Mouse (Mus musculus) CH12.LX (cell line): ENCODE results near the gene Man1b1. TPM values are rescaled to one million over a fixed set of nuclear protein-coding genes. Genes with fewer than 3 reads are reported as not detected.

Experiments
- DNase-seq: peaks from one replicate; pipeline ENCODE4 v3.0.0-alpha.2; 2013; ENCODE audit errors: extremely low read depth
- H3K27ac ChIP-seq: 2 replicates; pipeline ENCODE4 v1.5.1; 2012; ENCODE audit warnings: low read depth, mild to moderate bottlenecking, control low read depth, moderate library complexity; ENCODE audit not compliant: insufficient read depth
- H3K27me3 ChIP-seq: replicated peaks from 2 replicates; pipeline ENCODE3; 2012; ENCODE audit warnings: inconsistent platforms
- H3K36me3 ChIP-seq, 2 experiments: replicated peaks in 1 of 2; 2 replicates each; pipeline versions ENCODE3 to v1.6.1; 2012; ENCODE audit warnings: inconsistent platforms in 1 of 2, low read length in 1 of 2, mild to moderate bottlenecking in 1 of 2, mixed read lengths in 1 of 2, moderate library complexity in 1 of 2; ENCODE audit not compliant: control insufficient read depth in 1 of 2, insufficient read depth in 1 of 2
- H3K4me1 ChIP-seq, 2 experiments: 2 replicates each; pipeline ENCODE4 v1.6.1; 2012; ENCODE audit warnings: inconsistent platforms in 1 of 2, moderate library complexity in 1 of 2; ENCODE audit not compliant: insufficient read depth in 2 of 2, control insufficient read depth in 1 of 2
- H3K4me2 ChIP-seq: 2 replicates; pipeline ENCODE4 v1.6.1; 2012; ENCODE audit warnings: low read depth, mild to moderate bottlenecking, control low read depth; ENCODE audit not compliant: poor library complexity, insufficient read depth, severe bottlenecking
- H3K4me3 ChIP-seq, 3 experiments: fragments of 150-350 bp in 1 of 3; sonication (generic) in 1 of 3; replicated peaks in 1 of 3; 2 replicates each; pipeline versions ENCODE3 to v1.5.1; 2011 to 2012; ENCODE audit warnings: low read depth in 2 of 3, low read length in 2 of 3, mild to moderate bottlenecking in 2 of 3, moderate library complexity in 2 of 3, control low read depth in 1 of 3, improper control_type of control experiment in 1 of 3, inconsistent platforms in 1 of 3, mixed read lengths in 1 of 3; ENCODE audit not compliant: poor library complexity in 1 of 3
- H3K79me2 ChIP-seq: replicated peaks from 2 replicates; pipeline ENCODE4 v1.6.1; 2012; ENCODE audit warnings: mild to moderate bottlenecking, moderate library complexity; ENCODE audit not compliant: control insufficient read depth, poor library complexity, insufficient read depth, severe bottlenecking; ENCODE audit errors: extremely low read depth
- H3K9ac ChIP-seq: 2 replicates; pipeline ENCODE4 v1.6.1; 2012; ENCODE audit warnings: low read depth, mild to moderate bottlenecking, control low read depth, moderate library complexity; ENCODE audit not compliant: insufficient read depth
- H3K9me3 ChIP-seq: replicated peaks from 2 replicates; pipeline ENCODE3; 2012; ENCODE audit warnings: low read length, inconsistent platforms, mixed read lengths
- BHLHE40 ChIP-seq: IDR thresholded peaks from 2 replicates; pipeline ENCODE4 v1.6.1; 2011; ENCODE audit warnings: mild to moderate bottlenecking, low read depth, low read length, improper control_type of control experiment
- CTCF ChIP-seq, 2 experiments: IDR thresholded peaks in 1 of 2; conservative IDR thresholded peaks in 1 of 2; 2 replicates each; pipeline ENCODE4 v1.5.1; 2011 to 2012; ENCODE audit warnings: low read depth in 2 of 2, low read length in 2 of 2, improper control_type of control experiment in 1 of 2, inconsistent platforms in 1 of 2, mild to moderate bottlenecking in 1 of 2, moderate library complexity in 1 of 2
- EP300 ChIP-seq: IDR thresholded peaks from 2 replicates; pipeline ENCODE4 v1.6.1; 2011; ENCODE audit warnings: low read length, improper control_type of control experiment
- ETS1 ChIP-seq: conservative IDR thresholded peaks from 2 replicates; pipeline ENCODE4 v1.6.1; 2012; ENCODE audit warnings: low read depth, mild to moderate bottlenecking, inconsistent platforms, low read length, improper control_type of control experiment, moderate library complexity
- GABPA ChIP-seq: IDR thresholded peaks from 2 replicates; pipeline ENCODE4 v1.6.1; 2012; ENCODE audit warnings: low read depth, low read length, improper control_type of control experiment, inconsistent platforms; ENCODE audit not compliant: insufficient replicate concordance
- IRF4 ChIP-seq: IDR thresholded peaks from 2 replicates; pipeline ENCODE4 v1.6.1; 2014; ENCODE audit warnings: low read depth, mild to moderate bottlenecking, inconsistent platforms, low read length, improper control_type of control experiment
- JUN ChIP-seq: IDR thresholded peaks from 2 replicates; pipeline ENCODE4 v1.6.1; 2011; ENCODE audit warnings: low read depth, mild to moderate bottlenecking, low read length, improper control_type of control experiment, moderate library complexity; ENCODE audit not compliant: insufficient read depth
- KAT2A ChIP-seq: IDR thresholded peaks from 2 replicates; pipeline ENCODE4 v1.6.1; 2012; ENCODE audit warnings: low read length, improper control_type of control experiment, inconsistent platforms; ENCODE audit not compliant: insufficient replicate concordance
- MAX ChIP-seq: IDR thresholded peaks from 2 replicates; pipeline ENCODE4 v1.6.1; 2011; ENCODE audit warnings: low read length, improper control_type of control experiment
- MEF2A ChIP-seq: IDR thresholded peaks from 2 replicates; pipeline ENCODE4 v1.6.1; 2014; ENCODE audit warnings: low read depth, mild to moderate bottlenecking, inconsistent platforms, low read length, improper control_type of control experiment, borderline replicate concordance
- MXI1 ChIP-seq: IDR thresholded peaks from 2 replicates; pipeline ENCODE4 v1.6.1; 2011; ENCODE audit warnings: mild to moderate bottlenecking, low read depth, low read length, improper control_type of control experiment
- MYC ChIP-seq: IDR thresholded peaks from 2 replicates; pipeline ENCODE4 v1.6.1; 2011; ENCODE audit warnings: low read depth, mild to moderate bottlenecking, improper control_type of control experiment, low read length
- NELFE ChIP-seq: IDR thresholded peaks from 2 replicates; pipeline ENCODE4 v1.6.1; 2011; ENCODE audit warnings: low read depth, low read length, improper control_type of control experiment
- NRF1 ChIP-seq: IDR thresholded peaks from 2 replicates; pipeline ENCODE4 v1.6.1; 2014; ENCODE audit warnings: low read depth, mild to moderate bottlenecking, inconsistent platforms, low read length, improper control_type of control experiment, moderate library complexity
- PAX5 ChIP-seq: IDR thresholded peaks from 2 replicates; pipeline ENCODE4 v1.6.1; 2012; ENCODE audit warnings: low read length, inconsistent platforms, mixed read lengths
- POLR2A ChIP-seq: IDR thresholded peaks from 2 replicates; pipeline ENCODE4 v1.6.1; 2011; ENCODE audit warnings: low read depth, mild to moderate bottlenecking, improper control_type of control experiment, low read length
- POLR2AphosphoS2 ChIP-seq: IDR thresholded peaks from 2 replicates; pipeline ENCODE4 v1.6.1; 2011; ENCODE audit warnings: low read depth, low read length, improper control_type of control experiment
- RAD21 ChIP-seq: IDR thresholded peaks from 2 replicates; pipeline ENCODE4 v1.6.1; 2011; ENCODE audit warnings: low read depth, mild to moderate bottlenecking, low read length, improper control_type of control experiment, moderate library complexity
- SMC3 ChIP-seq: IDR thresholded peaks from 2 replicates; pipeline ENCODE4 v1.6.1; 2011; ENCODE audit warnings: low read depth, low read length, improper control_type of control experiment
- TBP ChIP-seq: conservative IDR thresholded peaks from 2 replicates; pipeline ENCODE4 v1.6.1; 2011; ENCODE audit warnings: low read depth, low read length, improper control_type of control experiment
- UBTF ChIP-seq: IDR thresholded peaks from 2 replicates; pipeline ENCODE4 v1.6.1; 2012; ENCODE audit warnings: low read depth, mild to moderate bottlenecking, inconsistent platforms, low read length, improper control_type of control experiment, moderate library complexity
- ZC3H11A ChIP-seq: IDR thresholded peaks from 2 replicates; pipeline ENCODE4 v1.6.1; 2012; ENCODE audit warnings: low read depth, mild to moderate bottlenecking, inconsistent platforms, low read length, improper control_type of control experiment
- ZKSCAN1 ChIP-seq: IDR thresholded peaks from 2 replicates; pipeline ENCODE4 v1.6.1; 2012; ENCODE audit warnings: low read depth, inconsistent platforms, low read length, improper control_type of control experiment, borderline replicate concordance
- ZNF384 ChIP-seq: IDR thresholded peaks from 2 replicates; pipeline ENCODE4 v1.6.1; 2012; ENCODE audit warnings: low read depth, low read length, improper control_type of control experiment, inconsistent platforms
- dilution Hi-C: fragments of 300-500 bp; cut with MboI; formaldehyde crosslinking; loops from 2 replicates; pipeline ENCODE4 v1.14.3; 2020; ENCODE audit warnings: low sequenced_read_pairs; ENCODE audit not compliant: extremely low pct_unique_long_range_greater_than_20kb, extremely low pct_ligation_motif_present
- in situ Hi-C: fragments of 300-500 bp; cut with MboI; formaldehyde crosslinking; loops from 3 replicates; pipeline ENCODE4 v1.14.3; 2019; ENCODE audit warnings: low sequenced_read_pairs, low pct_ligation_motif_present, low pct_unique_long_range_greater_than_20kb, mixed read lengths
- polyA plus RNA-seq: library from polyadenylated mRNA; unstranded; fragments of >175 nt; gene quantifications from 2 replicates; pipeline ENCODE4 v1.2.1, GENCODE M21; 2012; ENCODE audit warnings: low read depth; ENCODE audit not compliant: insufficient read length
- total RNA-seq, 2 experiments: library from RNA; depleted of rRNA; stranded (reverse); fragments of 300-350 nt in 1 of 2; fragments of >200 nt in 1 of 2; gene quantifications; 2 replicates each; pipeline ENCODE4 v1.2.3; 2012 to 2014

Gene Man1b1
- total and polyA plus RNA-seq, 3 experiments: 39.3 to 68.8 (median 45.7) TPM

DNA sequence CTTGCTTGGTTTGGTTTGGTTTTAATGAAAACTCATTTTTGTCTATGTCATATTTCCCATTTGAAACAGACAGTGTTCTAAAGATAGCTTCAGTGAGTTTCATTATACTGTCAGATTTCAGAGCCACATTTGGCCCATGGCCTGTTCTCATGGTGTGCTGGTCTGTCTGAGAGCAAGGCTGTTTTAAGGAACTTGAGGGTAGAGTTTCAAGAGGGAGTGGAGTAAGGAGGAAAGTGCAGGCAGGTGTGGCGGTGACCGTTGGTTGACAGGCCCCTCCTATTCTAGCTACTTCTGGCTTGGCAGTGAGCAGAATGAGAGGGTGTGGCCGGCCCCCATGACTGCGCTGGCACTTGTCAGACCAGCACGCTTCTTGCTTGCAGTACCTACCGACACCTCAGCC is 6.2 kb downstream of the Man1b1 start (continued):
- peak; percentile 72 for TF ChIP-seq MXI1
- TF ChIP-seq KAT2A: no peak
- no peak for TF ChIP-seq GABPA
- TF ChIP-seq IRF4: peak; percentile 85
- TF ChIP-seq TBP: 0 out of 2 replicates have a peak, but pooled peaks have one; percentile 26
- no peak for TF ChIP-seq UBTF
- peak; percentile 63 for TF ChIP-seq BHLHE40
- TF ChIP-seq, all 38 proteins: peak for 17

DNA sequence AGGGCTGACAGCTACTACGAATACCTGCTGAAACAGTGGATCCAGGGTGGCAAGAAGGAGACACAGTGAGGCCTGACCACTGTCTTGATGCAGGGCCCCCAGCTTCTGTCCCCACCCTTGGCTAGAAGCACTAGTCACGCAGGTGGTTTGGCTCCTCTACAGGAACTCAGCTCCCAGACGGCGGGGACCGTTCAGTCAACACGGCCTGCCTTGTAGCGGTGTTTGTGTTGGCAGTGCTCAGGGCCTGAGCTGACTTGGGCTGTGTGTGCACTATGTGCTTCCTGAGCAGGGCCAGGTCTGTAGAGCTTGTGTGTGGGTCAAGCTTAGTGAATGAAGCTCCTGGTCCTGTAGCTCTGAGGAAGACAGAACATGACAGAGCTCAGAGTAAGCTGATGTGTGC is 16.0 kb downstream of the Man1b1 start:
- TF ChIP-seq ZKSCAN1: no peak
- no peak for TF ChIP-seq PAX5
- TF ChIP-seq EP300: no peak
- TF ChIP-seq POLR2A: no peak
- TF ChIP-seq MAX: no peak
- no peak for TF ChIP-seq MYC
- TF ChIP-seq ETS1: no peak
- TF ChIP-seq NELFE: no peak
- no peak for TF ChIP-seq NRF1
- no peak for TF ChIP-seq RAD21
- no peak for TF ChIP-seq ZNF384
- TF ChIP-seq BHLHE40: no peak
- no peak for TF ChIP-seq IRF4
- no peak for TF ChIP-seq ZC3H11A
- no peak for TF ChIP-seq JUN
- no peak for TF ChIP-seq MEF2A
- no peak for TF ChIP-seq SMC3
- no peak for TF ChIP-seq CTCF (conservative IDR thresholded peaks at IDR 0.05 in 1 of 2, IDR thresholded peaks at IDR 0.05 in 1 of 2; ENCODE audit: low read depth in 2 of 2, low read length in 2 of 2)
- TF ChIP-seq UBTF: no peak
- no peak for TF ChIP-seq POLR2AphosphoS2
- TF ChIP-seq, all 38 proteins: peak for 0
- in situ Hi-C loops (no loop called here), dilution Hi-C loops (no loop called here)
- H3K4me3 ChIP-seq: no peak overlapping the region
- no peak overlapping the region for H3K27ac ChIP-seq
- H3K4me2 ChIP-seq: no peak overlapping the region
- H3K79me2 ChIP-seq: no peaks in the 10 kb centered on the region; the same call in 1 of the 2 replicates
- peaks cover 91 to 97% of the 10 kb centered on the region in 2 experiments for H3K36me3 ChIP-seq
- no peaks in the 10 kb centered on the region for H3K27me3 ChIP-seq
- no peak for DNase-seq
- no peaks in the 10 kb centered on the region for H3K9me3 ChIP-seq
- H3K9ac ChIP-seq: no peak overlapping the region
- no peaks in the 10 kb centered on the region for H3K4me1 ChIP-seq
